Mouse (Mus musculus) testis, postnatal 10 days (tissue): ENCODE measurements at regions not wholly inside any gene's neighbourhood (a gene's known extent, or its start where the extent isn't known, plus 50 kb on each side); places are given as distances from the start of the nearest gene placed in this dataset.

Experiments
- DNase-seq: peaks from one replicate; pipeline ENCODE4 v3.0.0; 2021; ENCODE audit warnings: low spot score

DNA sequence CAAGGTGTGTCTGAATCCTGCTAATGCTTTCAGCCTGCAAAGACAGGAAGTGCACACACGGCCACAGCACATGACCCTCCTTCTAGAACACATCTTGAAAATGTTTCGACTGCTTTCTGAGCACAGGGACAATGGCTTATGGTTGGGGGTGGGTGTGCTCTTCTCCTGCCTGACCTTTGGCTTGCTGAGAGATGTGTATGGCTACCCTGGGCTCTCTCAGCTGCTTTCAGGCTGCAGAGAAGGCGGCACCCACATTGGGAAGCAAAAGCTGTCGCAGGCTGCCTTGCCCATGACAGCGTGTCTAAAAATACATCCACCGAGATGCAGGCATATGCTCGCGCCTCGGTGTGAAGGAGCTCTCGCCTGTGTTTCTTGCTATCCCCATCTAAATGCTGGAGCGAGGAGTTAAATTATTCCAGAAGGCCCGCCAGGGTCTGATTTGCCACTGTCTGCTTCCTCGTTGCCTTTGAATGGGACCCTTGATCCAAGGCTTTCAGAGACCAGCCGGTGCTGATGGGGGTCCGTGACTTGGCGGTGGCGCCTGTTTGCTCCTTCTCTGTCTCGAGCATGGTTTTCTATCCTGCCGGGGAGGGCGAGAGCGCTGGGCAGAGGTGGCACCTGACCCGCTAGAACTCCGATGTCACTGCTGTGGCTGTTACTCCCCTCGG, 214.6 kb upstream of the Ubash3b start:
- DNase-seq: peak; percentile 43

GRCm38 (mm10) chr9:41374591-41375481, 213.3 kb upstream of the Ubash3b start:
- no peak for DNase-seq

DNA sequence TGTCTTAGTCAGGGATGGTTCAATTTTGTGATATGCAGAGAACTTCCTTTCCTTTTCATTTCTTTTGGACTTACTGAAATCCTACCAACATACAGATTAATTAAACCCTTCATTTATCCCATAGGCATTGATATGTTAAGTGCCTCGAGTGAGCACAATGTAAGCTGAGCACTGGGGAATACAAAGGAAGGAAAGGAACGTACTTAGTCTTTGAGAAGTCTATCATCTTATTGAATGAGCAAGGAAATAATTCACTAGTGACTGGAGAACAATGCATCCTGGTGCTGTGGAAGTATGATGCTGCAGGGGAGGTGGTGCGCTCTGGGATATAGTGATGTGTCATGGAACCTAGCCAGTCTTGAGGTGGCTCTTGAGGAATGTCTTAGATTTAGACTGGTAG, 204.9 kb upstream of the Ubash3b start:
- no peak for DNase-seq

DNA sequence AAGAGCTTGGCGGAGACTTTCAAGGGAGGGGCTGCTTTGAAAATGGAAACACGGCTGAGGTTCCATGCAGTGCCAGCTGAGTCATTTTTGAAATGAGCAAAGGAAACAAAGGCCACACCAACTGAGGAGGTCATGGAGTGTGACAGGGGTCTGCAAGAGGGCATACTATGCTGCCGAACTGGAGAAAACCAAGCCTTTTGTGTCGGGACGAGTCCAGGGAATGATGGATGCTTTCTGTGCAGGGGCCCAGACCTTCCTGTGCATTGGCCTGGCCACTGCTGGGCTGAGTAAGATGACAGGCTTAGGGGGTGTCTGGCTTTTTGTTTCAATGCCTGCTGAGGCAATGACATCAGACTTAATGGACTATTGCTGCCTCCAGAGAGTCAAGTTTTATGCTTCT, 203.8 kb upstream of the Ubash3b start:
- no peak for DNase-seq

DNA sequence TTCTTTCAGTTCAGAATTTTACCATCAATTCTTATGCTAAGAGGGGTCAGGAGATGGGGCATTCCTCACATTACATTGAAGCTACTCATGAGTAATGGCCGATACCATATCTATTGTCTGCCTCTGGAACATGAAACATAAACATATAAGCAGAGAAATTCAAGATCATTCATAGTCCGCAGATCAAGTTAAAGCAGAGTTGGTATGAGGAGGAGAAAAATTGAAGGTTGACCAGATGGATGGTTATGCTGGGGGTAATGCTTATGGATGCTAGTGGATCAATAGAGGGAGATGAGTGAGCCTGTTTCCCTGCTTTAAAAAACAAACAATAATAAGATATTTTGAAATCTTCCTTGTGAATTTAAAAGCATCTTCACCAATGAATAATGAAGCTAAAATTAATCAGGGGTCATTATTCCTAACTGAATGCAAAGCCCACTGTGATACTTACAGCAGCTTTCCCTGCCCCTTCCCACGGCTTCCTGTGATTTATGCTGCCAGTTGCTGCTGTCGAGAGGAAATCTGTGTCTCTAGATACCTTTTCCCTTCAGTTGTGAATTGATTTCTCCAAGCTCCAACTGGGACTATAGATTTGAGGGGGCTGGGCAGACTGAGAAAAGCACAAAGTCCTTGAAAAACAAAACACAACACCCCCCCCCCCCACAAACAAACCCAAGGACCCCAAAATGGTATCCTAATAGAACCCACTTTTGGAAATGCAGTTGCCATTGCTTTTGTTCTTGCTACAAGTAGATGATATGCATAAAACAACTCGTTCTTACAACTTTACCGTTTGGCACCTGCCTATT, 203.1 kb upstream of the Ubash3b start:
- no peak for DNase-seq

- DNase-seq: no peak
Measured at GRCm38 (mm10) chr9:41360356-41360755, 198.9 kb upstream of the Ubash3b start.

GRCm38 (mm10) chr9:41359286-41359685, 197.8 kb upstream of the Ubash3b start:
- DNase-seq: no peak

DNA sequence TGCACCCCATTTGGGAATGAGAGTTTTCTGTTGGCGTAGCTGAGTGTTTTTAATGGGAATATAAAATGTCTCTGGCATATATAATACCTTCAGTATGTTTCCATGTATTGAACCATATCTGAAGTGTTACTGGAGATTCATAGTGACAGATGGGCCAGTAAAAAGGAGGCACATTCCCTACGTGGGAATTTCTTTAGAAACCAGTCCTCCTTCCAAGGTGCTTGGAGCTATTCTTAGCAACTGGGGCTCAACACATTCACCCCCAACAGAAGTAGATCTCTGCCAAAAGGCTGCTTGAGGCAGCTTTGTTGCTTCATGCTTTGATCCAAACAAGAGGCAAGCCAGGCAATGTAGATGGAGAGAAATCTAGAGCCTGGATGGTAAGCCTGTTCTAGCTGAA, 183.8 kb upstream of the Ubash3b start:
- no peak for DNase-seq

DNA sequence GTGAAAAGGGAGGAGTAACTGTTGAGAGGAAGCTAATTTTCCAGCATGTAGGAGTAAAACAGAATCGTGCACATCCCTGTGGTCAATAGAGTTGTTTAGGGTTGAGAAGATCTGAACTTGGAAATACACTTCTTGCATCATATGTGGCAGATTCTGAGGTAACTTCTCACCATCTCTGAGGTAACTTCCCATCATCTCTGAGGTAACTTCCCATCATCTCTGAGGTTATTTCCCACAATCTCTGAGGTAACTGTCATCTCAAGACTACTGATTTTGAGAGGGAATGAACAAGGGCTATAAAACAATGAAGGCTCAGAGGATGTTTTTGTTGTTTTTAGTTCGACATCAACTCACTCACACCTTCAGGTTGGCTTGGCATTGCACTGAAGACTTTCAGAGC, 175.9 kb upstream of the Ubash3b start:
- no peak for DNase-seq

GRCm38 (mm10) chr9:41336801-41337200, 175.3 kb upstream of the Ubash3b start:
- DNase-seq: no peak

GRCm38 (mm10) chr9:41334462-41335241, 173.2 kb upstream of the Ubash3b start:
- no peak for DNase-seq

GRCm38 (mm10) chr9:41333526-41333925, 172.0 kb upstream of the Ubash3b start:
- no peak for DNase-seq

GRCm38 (mm10) chr9:41328959-41329358, 167.5 kb upstream of the Ubash3b start:
- DNase-seq: no peak

DNA sequence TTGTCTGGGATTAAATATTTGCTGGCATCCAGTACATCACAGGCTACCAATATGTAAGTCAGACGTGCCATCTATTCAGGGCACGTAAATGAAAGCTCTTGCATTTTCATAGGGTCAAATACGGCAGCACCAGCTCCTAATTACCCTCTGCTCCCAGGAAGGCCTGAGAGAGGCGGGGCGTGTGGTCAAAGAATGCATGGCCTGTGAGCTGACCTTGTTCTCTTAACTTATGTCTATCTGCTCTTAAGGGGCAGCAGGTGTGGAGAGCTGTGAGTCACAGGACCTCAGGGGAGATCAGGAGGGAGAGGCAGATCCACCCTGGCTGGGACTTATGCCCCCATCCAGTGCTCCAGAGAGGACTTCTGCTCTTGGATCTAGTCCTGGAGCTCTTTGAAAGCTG, 167.0 kb upstream of the Ubash3b start:
- no peak for DNase-seq

- no peak for DNase-seq
Measured at GRCm38 (mm10) chr9:41328056-41328455, 166.6 kb upstream of the Ubash3b start.

- no peak for DNase-seq
Measured at GRCm38 (mm10) chr9:41327561-41327960, 166.1 kb upstream of the Ubash3b start.

GRCm38 (mm10) chr9:41326772-41327560, 165.5 kb upstream of the Ubash3b start:
- DNase-seq: no peak

GRCm38 (mm10) chr9:41321521-41321920, 160.0 kb upstream of the Ubash3b start:
- DNase-seq: no peak

DNA sequence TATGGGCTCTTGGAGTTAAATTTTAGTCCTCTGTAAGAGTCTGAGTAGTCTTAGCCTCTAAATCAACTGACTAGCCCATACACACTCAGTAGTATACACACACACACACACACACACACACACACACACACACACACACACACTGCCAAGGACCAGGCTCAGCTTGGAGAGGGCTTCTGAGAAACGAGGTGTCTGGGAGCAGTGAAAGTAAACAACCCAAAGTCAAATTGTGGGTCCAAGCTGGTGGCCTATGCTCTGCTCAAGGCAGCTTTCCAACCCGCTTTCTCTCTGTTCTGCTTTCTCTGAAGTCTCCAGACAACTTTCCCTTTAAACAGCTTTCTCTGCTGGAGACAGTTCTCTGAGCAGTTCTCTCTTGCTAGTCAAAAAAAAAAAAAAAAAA, 157.6 kb upstream of the Ubash3b start:
- DNase-seq: no peak

GRCm38 (mm10) chr9:41306229-41306628, 144.7 kb upstream of the Ubash3b start:
- no peak for DNase-seq

DNA sequence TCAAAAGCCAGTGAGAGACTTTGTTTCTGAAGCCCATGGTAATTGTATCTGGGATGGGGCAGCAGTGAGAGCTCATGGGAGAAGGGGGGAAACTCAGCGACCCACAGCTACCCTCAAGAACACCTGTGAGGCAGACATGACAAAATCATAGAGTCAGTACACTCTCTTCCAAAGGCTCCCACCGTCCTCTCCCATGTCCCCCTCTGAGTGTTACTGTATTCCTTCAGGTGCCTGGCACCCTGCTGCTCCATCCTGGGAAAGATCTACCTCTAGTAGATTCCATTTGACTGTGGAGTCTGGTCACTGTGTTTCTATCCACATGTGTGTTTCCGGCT, 142.0 kb upstream of the Ubash3b start:
- no peak for DNase-seq
